Comparison of ENCODE assay signal across 8 mouse cellular contexts in the genomic region with DNA sequence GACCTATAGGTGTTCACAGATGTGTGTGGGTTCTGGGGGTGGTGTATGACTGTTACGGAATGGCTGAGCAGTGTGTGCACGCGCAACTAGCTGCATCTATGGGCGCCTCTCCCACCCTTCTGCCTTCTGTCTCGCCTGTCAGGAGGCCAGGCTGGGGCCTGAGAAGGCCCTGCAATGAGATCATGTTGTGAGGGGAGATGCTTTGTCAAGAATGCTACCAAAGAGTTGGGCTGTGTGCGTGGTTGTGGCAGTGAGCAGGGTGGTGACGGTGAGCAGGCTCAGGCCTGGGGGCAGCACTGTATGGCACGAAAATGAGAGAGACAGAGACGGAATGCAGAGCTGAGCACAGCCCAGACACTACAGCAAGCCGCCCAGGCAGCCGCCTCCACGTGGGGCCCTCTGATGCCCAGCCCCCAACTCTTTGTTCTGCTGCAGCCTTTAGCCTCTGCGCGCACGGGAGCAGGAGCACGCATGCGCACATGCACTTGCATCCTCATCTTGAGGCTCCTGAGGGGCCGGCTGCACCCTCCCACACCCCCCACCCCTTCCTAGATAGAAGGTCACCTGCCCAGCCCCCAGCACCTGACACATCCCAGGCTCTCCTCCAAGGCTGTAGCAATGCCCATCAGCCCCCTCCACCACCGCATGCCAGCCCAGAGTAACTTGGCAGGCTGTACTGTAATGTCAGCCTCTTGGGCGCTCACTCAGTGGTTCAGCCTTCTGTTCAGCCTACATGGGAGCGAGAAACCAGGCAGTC.
DNase-seq lines count a peak whose midpoint lies in the region; ATAC-seq and TF ChIP-seq lines count a peak whose summit lies in the region.

No protein-coding gene starts in this region.

- peaks cover 66% of the 10 kb centered on the region for H3K4me1 ChIP-seq in forebrain, embryonic 16.5 days (replicated peaks; ENCODE audit: control insufficient read depth, insufficient read depth, low read length)
- peaks cover 59% of the 10 kb centered on the region for H3K4me1 ChIP-seq in intestine, embryonic 16.5 days (ENCODE audit: control insufficient read depth, insufficient read depth, low read length)
- H3K4me1 ChIP-seq in midbrain, embryonic 13.5 days (replicated peaks) = peaks cover 84% of the 10 kb centered on the region
- peaks cover 28% of the 10 kb centered on the region for H3K4me1 ChIP-seq in stomach, postnatal 0 days (replicated peaks; ENCODE audit: control insufficient read depth, insufficient read depth)
- H3K4me1 ChIP-seq in lung, adult 2 months (ENCODE audit: control insufficient read depth, insufficient read depth, low read length) = peaks cover 28% of the 10 kb centered on the region

- peak overlapping the region; percentile 38 for H3K4me2 ChIP-seq in forebrain, embryonic 16.5 days (ENCODE audit: low read length)
- no peak overlapping the region for H3K4me2 ChIP-seq in intestine, embryonic 16.5 days (ENCODE audit: low read depth, low read length)
- H3K4me2 ChIP-seq in midbrain, embryonic 13.5 days (replicated peaks) = peak overlapping the region; percentile 35
- H3K4me2 ChIP-seq in stomach, postnatal 0 days (replicated peaks; ENCODE audit: low read depth) = no peak overlapping the region

- peak overlapping the region; percentile 77 for H3K27ac ChIP-seq in gastrocnemius, adult 2 months
- H3K27ac ChIP-seq in forebrain, embryonic 16.5 days (ENCODE audit: low read length) = peak overlapping the region; percentile 98
- peak overlapping the region; percentile 88 for H3K27ac ChIP-seq in intestine, embryonic 16.5 days (ENCODE audit: low read length)
- H3K27ac ChIP-seq in midbrain, embryonic 13.5 days = peak overlapping the region; percentile 99
- peak overlapping the region; percentile 79 for H3K27ac ChIP-seq in stomach, postnatal 0 days (replicated peaks)

- no peak for TF ChIP-seq CTCF in gastrocnemius, adult 2 months (IDR thresholded peaks at IDR 0.05)
- no peak for TF ChIP-seq CTCF in stomach, postnatal 0 days (IDR thresholded peaks at IDR 0.05; ENCODE audit: low read depth)
- no peak for TF ChIP-seq CTCF in lung, adult 2 months (IDR thresholded peaks at IDR 0.05; ENCODE audit: insufficient read depth, low read length)

- H3K36me3 ChIP-seq in forebrain, embryonic 16.5 days (ENCODE audit: control insufficient read depth, insufficient read depth) = peaks cover 4% of the 10 kb centered on the region; the same call in 1 of the 2 replicates
- peaks cover 10% of the 10 kb centered on the region for H3K36me3 ChIP-seq in intestine, embryonic 16.5 days (ENCODE audit: control insufficient read depth, insufficient read depth, low read length)
- H3K36me3 ChIP-seq in midbrain, embryonic 13.5 days = peaks cover 41% of the 10 kb centered on the region
- peaks cover 3% of the 10 kb centered on the region; the same call in 1 of the 2 replicates for H3K36me3 ChIP-seq in stomach, postnatal 0 days (ENCODE audit: control insufficient read depth, insufficient read depth, low read length)

- ATAC-seq in forebrain, embryonic 16.5 days = peak; percentile 85
- ATAC-seq in intestine, embryonic 16.5 days = peak; percentile 57
- peak; percentile 93 for ATAC-seq in midbrain, embryonic 13.5 days
- ATAC-seq in stomach, postnatal 0 days (ENCODE audit: low FRiP score, low TSS enrichment) = peak; percentile 33

- peak; percentile 77 for DNase-seq in gastrocnemius, adult 2 months
- no peak for DNase-seq in gastrocnemius, postnatal 10 days
- peak; percentile 62 for DNase-seq in cerebellum, adult 8-10 months
- DNase-seq in stomach, postnatal 0 days (ENCODE audit: low spot score) = no peak
- DNase-seq in lung, adult 2 months = no peak

- WGBS in forebrain, embryonic 16.5 days = 4% methylated on average over 21 of the region's 21 CpGs
- WGBS in intestine, embryonic 16.5 days = 25% methylated on average over 21 of the region's 21 CpGs
- 7% methylated on average over 16 of the region's 21 CpGs for WGBS in midbrain, embryonic 13.5 days
- WGBS in stomach, postnatal 0 days = 27% methylated on average over 21 of the region's 21 CpGs
- 54% methylated on average over 21 of the region's 21 CpGs for WGBS in lung, adult 2 months

- H3K4me3 ChIP-seq in gastrocnemius, adult 2 months = peak overlapping the region; percentile 11; the same call in 1 of the 2 replicates
- no peak overlapping the region for H3K4me3 ChIP-seq in forebrain, embryonic 16.5 days (replicated peaks; ENCODE audit: low read length)
- no peak overlapping the region for H3K4me3 ChIP-seq in intestine, embryonic 16.5 days (ENCODE audit: low read length)
- no peak overlapping the region for H3K4me3 ChIP-seq in midbrain, embryonic 13.5 days (replicated peaks)
- no peak overlapping the region for H3K4me3 ChIP-seq in stomach, postnatal 0 days (ENCODE audit: low read depth, low read length)
- H3K4me3 ChIP-seq in lung, adult 2 months (replicated peaks; ENCODE audit: extremely low read depth, low read depth, low read length) = no peak overlapping the region

- intact Hi-C loops in gastrocnemius, adult 2 months (cut with DNase I) = no loop called here

- H3K9ac ChIP-seq in forebrain, embryonic 16.5 days (replicated peaks; ENCODE audit: low read depth, low read length) = peak overlapping the region; percentile 44
- H3K9ac ChIP-seq in intestine, embryonic 16.5 days (ENCODE audit: low read depth, low read length) = peak overlapping the region; percentile 50
- peak overlapping the region; percentile 61 for H3K9ac ChIP-seq in midbrain, embryonic 13.5 days (replicated peaks)
- H3K9ac ChIP-seq in stomach, postnatal 0 days (ENCODE audit: low read length) = no peak overlapping the region

- no peak for TF ChIP-seq POLR2A in lung, adult 2 months (IDR thresholded peaks at IDR 0.05; ENCODE audit: borderline replicate concordance, extremely low read depth, low read depth, low read length)

- no peak for TF ChIP-seq EP300 in stomach, postnatal 0 days (optimal IDR thresholded peaks at IDR 0.05)

- H3K27me3 ChIP-seq in forebrain, embryonic 16.5 days (replicated peaks; ENCODE audit: control insufficient read depth, insufficient read depth, low read length) = no peaks in the 10 kb centered on the region
- H3K27me3 ChIP-seq in intestine, embryonic 16.5 days (replicated peaks; ENCODE audit: control insufficient read depth, insufficient read depth, low read length) = no peaks in the 10 kb centered on the region
- no peaks in the 10 kb centered on the region for H3K27me3 ChIP-seq in midbrain, embryonic 13.5 days
- H3K27me3 ChIP-seq in stomach, postnatal 0 days (ENCODE audit: control insufficient read depth, insufficient read depth, low read length) = no peaks in the 10 kb centered on the region

- H3K9me3 ChIP-seq in forebrain, embryonic 16.5 days (ENCODE audit: control insufficient read depth, low read length) = no peaks in the 10 kb centered on the region
- no peaks in the 10 kb centered on the region for H3K9me3 ChIP-seq in intestine, embryonic 16.5 days (ENCODE audit: control insufficient read depth, low read length)
- H3K9me3 ChIP-seq in midbrain, embryonic 13.5 days = no peaks in the 10 kb centered on the region
- H3K9me3 ChIP-seq in stomach, postnatal 0 days (ENCODE audit: control insufficient read depth, low read length) = no peaks in the 10 kb centered on the region

Comparison
In these comparisons a context has a peak if more than half of its experiments do, and no peak if none do; other contexts are left out.
1. DNase-seq: peak in gastrocnemius, adult 2 months (single experiment) and cerebellum, adult 8-10 months (single experiment); none in gastrocnemius, postnatal 10 days (single experiment), stomach, postnatal 0 days (single experiment) and lung, adult 2 months (single experiment).
2. ATAC-seq: peak in every context shown above with its lines; median percentile 93 in midbrain, embryonic 13.5 days; 85 in forebrain, embryonic 16.5 days; 57 in intestine, embryonic 16.5 days; 33 in stomach, postnatal 0 days.
3. H3K4me2 ChIP-seq: peak in forebrain, embryonic 16.5 days (single experiment) and midbrain, embryonic 13.5 days (single experiment); none in intestine, embryonic 16.5 days (single experiment) and stomach, postnatal 0 days (single experiment).
4. Peak in every context shown above with its lines, with median percentiles within 50 percentile points of each other: H3K27ac ChIP-seq.